Mouse (Mus musculus) NIH3T3 (cell line): ENCODE data around the gene Gm10720.
A peak's percentile ranks its signal among the peaks of the same experiment; 100 is the strongest.
"Not testable (repeated sequence)": the region's sequence is repeated elsewhere in the genome, so short reads cannot be mapped to it uniquely, and the experiment has no call there.

Experiments used
- DNase-seq: peaks from one replicate; pipeline ENCODE4 v3.0.0-alpha.2; 2012; ENCODE audit warnings: low read depth

The Gm10720 gene

GRCm38 (mm10) chr9:3025653-3026052 lies 10.2 kb downstream of the Gm10720 start:
- DNase-seq = not testable (repeated sequence)

- DNase-seq = not testable (repeated sequence)
Observed at GRCm38 (mm10) chr9:3026136-3026535, 10.7 kb downstream of the Gm10720 start.

- DNase-seq = not testable (repeated sequence)
Observed at GRCm38 (mm10) chr9:3026741-3027140, 11.3 kb downstream of the Gm10720 start.

GRCm38 (mm10) chr9:3027200-3027599 lies 11.7 kb downstream of the Gm10720 start:
- DNase-seq = peak; percentile 60

- DNase-seq = not testable (repeated sequence)
Observed at GRCm38 (mm10) chr9:3029276-3030000, 14.0 kb downstream of the Gm10720 start.

- DNase-seq = peak; percentile 82
Observed at GRCm38 (mm10) chr9:3030677-3031318, 15.3 kb downstream of the Gm10720 start.

- not testable (repeated sequence) for DNase-seq
Observed at GRCm38 (mm10) chr9:3034299-3034698, 18.8 kb downstream of the Gm10720 start, which contains the start of gene Gm17535. Gm17535 (plus strand) TSS chr9:3034599.

GRCm38 (mm10) chr9:3036577-3036976 lies 21.1 kb downstream of the Gm10720 start, which contains the start of gene Gm10715:
Gm10715 (plus strand) TSS chr9:3036877.
- DNase-seq = not testable (repeated sequence)

- DNase-seq = not testable (repeated sequence)
Observed at GRCm38 (mm10) chr9:3038161-3038560, 22.7 kb downstream of the Gm10720 start.
